Mouse (Mus musculus): ENCODE results near the gene Cul7.

GRCm38 (mm10) chr17:46674530-46675283 lies 24.6 kb downstream of the Cul7 start:
- no peak for TF ChIP-seq POLR2A (IDR thresholded peaks at IDR 0.05; ENCODE audit: borderline replicate concordance, low read depth, low read length)
- TF ChIP-seq CTCF (IDR thresholded peaks at IDR 0.05; ENCODE audit: low read depth, low read length): no peak
